Mouse (Mus musculus) liver, embryonic 12.5 days (tissue): Measurements from ENCODE around the gene Foxn3. TPM values are rescaled to one million over a fixed set of nuclear protein-coding genes. Genes with fewer than 3 reads are reported as not detected.

Experiments
- ATAC-seq: fragments of 200-750 bp; cut with Nextera tagmentation; 2 replicates; pipeline ENCODE4 v1.8.0; 2017; ENCODE audit warnings: moderate number of reproducible peaks, mild to moderate bottlenecking, moderate library complexity
- H3K27ac ChIP-seq: fragments of 300-500 bp; sonication (generic); 2 replicates; pipeline ENCODE4 v1.5.1; 2016; ENCODE audit warnings: mild to moderate bottlenecking
- H3K27me3 ChIP-seq: fragments of 300-500 bp; sonication (generic); replicated peaks from 2 replicates; pipeline ENCODE4 v1.6.1; 2016; ENCODE audit warnings: mild to moderate bottlenecking, moderate library complexity
- H3K36me3 ChIP-seq: fragments of 300-500 bp; sonication (generic); 2 replicates; pipeline ENCODE4 v1.6.1; 2016; ENCODE audit warnings: mild to moderate bottlenecking, moderate library complexity
- H3K4me1 ChIP-seq: fragments of 300-500 bp; sonication (generic); 2 replicates; pipeline ENCODE4 v1.6.1; 2016
- H3K4me2 ChIP-seq: fragments of 300-500 bp; sonication (generic); 2 replicates; pipeline ENCODE4 v1.6.1; 2016; ENCODE audit warnings: mild to moderate bottlenecking, moderate library complexity
- H3K4me3 ChIP-seq: fragments of 300-500 bp; sonication (generic); 2 replicates; pipeline ENCODE4 v1.5.1; 2016; ENCODE audit warnings: mild to moderate bottlenecking, moderate library complexity
- H3K9ac ChIP-seq: fragments of 300-500 bp; sonication (generic); 2 replicates; pipeline ENCODE4 v1.6.1; 2016; ENCODE audit warnings: mild to moderate bottlenecking, moderate library complexity
- H3K9me3 ChIP-seq: fragments of 300-500 bp; sonication (generic); replicated peaks from 2 replicates; pipeline ENCODE4 v1.6.1; 2016; ENCODE audit warnings: mild to moderate bottlenecking, moderate library complexity
- WGBS: fragments of 180-500 bp; shearing (Covaris S2); methylation state at CpG from one replicate; pipeline ENCODE4 v1.1.7; 2016; ENCODE audit not compliant: insufficient replicate concordance; 5-methylcytosine and 5-hydroxymethylcytosine counted together
- polyA plus RNA-seq: library from polyadenylated mRNA; unstranded; fragments of >200 nt; fragmentation: Nextera tagmentation; extraction: Ambion mirVana; gene quantifications from 2 replicates; pipeline ENCODE4 v1.2.1, GENCODE M21; 2016

Foxn3 gene
- polyA plus RNA-seq, 1 experiment from 2014 or later, result 25.8 TPM

DNA sequence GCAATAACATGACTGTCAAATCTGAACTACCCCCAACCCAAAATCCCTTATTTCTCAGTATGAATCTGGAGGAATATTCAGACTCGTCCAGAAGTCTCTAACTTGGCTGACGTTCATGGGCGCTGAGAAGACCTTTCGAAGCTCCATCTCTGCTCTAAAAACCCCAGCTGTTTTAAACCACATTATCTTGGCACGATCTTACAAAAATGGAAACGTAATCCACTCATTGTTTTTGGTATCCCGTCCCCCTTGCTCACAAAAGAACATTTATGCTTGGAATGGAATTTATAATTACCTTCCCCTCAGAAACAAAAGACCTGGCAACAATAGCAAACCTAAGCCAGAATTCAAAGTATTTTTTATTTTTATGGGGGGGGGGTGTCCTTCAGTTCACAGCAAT, 221.6 kb downstream of the Foxn3 start:
- Histone ChIP-seq H3K27ac (no peak overlapping the region), H3K27me3 (no peaks in the 10 kb centered on the region), H3K36me3 (peaks cover 12% of the 10 kb centered on the region), H3K9me3 (no peaks in the 10 kb centered on the region), H3K4me1 (peaks cover 37% of the 10 kb centered on the region), H3K9ac (no peak overlapping the region), H3K4me2 (no peak overlapping the region), H3K4me3 (no peak overlapping the region)
- 68% methylated on average over 7 of the region's 7 CpGs for WGBS
- ATAC-seq, result no peak

- 80% methylated on average over 13 of the region's 13 CpGs for WGBS
- ATAC-seq, result no peak
- Histone ChIP-seq H3K27ac (no peak overlapping the region), H3K27me3 (no peaks in the 10 kb centered on the region), H3K9me3 (no peaks in the 10 kb centered on the region), H3K4me1 (peaks cover 33% of the 10 kb centered on the region), H3K4me3 (no peak overlapping the region), H3K36me3 (peaks cover 12% of the 10 kb centered on the region), H3K4me2 (no peak overlapping the region), H3K9ac (no peak overlapping the region)
Observed at GRCm38 (mm10) chr12:99340418-99341182, 222.8 kb downstream of the Foxn3 start.

DNA sequence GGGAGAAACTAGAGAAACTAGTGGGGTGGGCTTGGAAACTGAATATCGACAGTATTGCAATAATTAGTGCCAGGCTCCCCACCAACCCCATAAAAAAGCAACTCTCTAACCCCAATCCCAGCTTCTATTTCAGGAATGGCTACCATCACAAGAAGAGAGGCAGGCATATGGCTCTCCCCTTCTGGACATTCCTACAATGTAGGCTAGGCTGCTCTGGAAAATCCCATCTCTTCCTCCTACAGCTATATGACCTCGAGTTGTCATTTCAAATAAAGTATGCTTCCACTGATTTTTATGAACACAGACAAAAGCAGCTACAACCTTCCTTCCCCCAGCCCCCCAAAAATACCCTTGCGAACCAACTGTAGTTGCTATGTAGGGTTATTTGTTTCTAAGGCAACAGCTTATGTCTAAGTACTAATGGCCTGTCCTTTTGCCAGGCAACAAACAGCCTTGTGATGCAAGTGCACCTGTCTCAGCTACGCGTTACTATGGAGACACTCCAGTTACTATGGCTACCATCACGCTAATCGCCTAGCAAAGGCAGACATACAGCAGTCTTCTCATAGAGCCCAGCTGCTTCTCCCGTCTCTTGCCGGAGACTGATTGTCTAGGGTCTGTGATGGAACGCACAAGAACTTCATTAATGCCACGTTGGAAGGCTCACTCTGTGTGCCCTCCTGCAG, 223.6 kb downstream of the Foxn3 start:
- Histone ChIP-seq H3K9me3 (no peaks in the 10 kb centered on the region), H3K4me2 (no peak overlapping the region), H3K27ac (no peak overlapping the region), H3K9ac (no peak overlapping the region), H3K4me3 (no peak overlapping the region), H3K27me3 (no peaks in the 10 kb centered on the region), H3K4me1 (peaks cover 29% of the 10 kb centered on the region), H3K36me3 (peaks cover 12% of the 10 kb centered on the region)
- ATAC-seq, result no peak
- 81% methylated on average over 11 of the region's 11 CpGs for WGBS

- WGBS, result 85% methylated on average over 2 of the region's 2 CpGs
- H3K36me3 ChIP-seq, result peaks cover 12% of the 10 kb centered on the region
- no peaks in the 10 kb centered on the region for H3K9me3 ChIP-seq
- no peak overlapping the region for H3K4me3 ChIP-seq
- ATAC-seq, result no peak
- no peak overlapping the region for H3K9ac ChIP-seq
- no peaks in the 10 kb centered on the region for H3K27me3 ChIP-seq
- H3K4me1 ChIP-seq, result peaks cover 30% of the 10 kb centered on the region
- no peak overlapping the region for H3K4me2 ChIP-seq
- no peak overlapping the region for H3K27ac ChIP-seq
Observed at GRCm38 (mm10) chr12:99338754-99339153, 224.6 kb downstream of the Foxn3 start.

DNA sequence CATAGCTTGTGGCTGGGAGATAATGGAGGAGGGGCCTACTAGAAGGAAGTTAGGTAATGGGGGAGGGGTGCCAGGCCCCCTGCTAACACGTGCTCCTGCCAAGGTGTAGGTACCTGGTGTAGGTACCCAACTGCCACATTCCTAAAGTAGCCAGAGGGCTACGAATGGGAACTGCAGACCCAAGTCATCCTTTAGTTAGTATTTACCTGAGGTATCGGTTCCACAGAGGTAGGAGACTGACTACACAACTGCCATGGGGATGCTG, 226.3 kb downstream of the Foxn3 start:
- ATAC-seq, result no peak
- Histone ChIP-seq H3K27ac (no peak overlapping the region), H3K9me3 (no peaks in the 10 kb centered on the region), H3K4me3 (no peak overlapping the region), H3K36me3 (peaks cover 12% of the 10 kb centered on the region), H3K4me2 (no peak overlapping the region), H3K9ac (no peak overlapping the region), H3K27me3 (no peaks in the 10 kb centered on the region), H3K4me1 (peaks cover 35% of the 10 kb centered on the region)
- 74% methylated on average over 3 of the region's 3 CpGs for WGBS

DNA sequence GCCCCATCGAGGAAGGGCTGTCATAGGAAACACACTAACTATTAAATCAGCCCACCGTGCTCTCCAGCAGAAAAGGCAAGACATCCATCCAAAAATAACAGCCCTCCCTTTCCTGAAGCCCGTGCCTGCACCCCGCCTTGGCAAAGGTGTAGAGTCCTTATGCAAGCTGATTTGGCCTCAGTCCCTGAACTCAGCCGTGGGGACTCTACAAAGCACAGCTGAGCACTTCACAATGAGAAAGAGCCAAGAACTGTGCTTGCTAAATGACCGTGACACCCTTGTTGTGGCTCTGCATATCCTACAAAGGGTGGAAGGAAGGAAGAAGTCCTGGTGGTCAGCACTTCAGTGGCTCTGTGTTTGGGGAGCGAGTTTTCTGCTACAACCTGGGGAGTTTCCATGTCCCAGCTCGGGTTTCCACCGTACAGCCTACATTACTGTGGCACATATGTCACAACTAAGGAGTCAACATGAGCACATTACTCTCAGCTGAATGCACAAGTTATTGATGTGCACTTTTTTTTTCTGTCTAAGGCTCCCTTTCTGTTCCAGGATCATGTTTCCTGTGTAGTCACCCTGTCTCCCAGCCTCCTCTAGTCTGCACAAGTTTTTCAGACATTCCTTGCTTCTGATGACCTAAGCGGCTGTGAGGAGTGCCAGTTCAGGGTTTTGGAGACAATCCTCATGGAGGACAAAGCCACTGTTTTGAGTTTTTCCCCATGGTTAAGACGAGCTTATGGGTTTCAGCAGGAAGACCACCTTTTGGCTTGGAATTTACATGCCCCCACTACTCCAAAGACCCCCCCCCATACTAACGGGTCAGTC, 226.8 kb downstream of the Foxn3 start:
- Histone ChIP-seq H3K36me3 (peaks cover 12% of the 10 kb centered on the region), H3K27me3 (no peaks in the 10 kb centered on the region), H3K4me3 (no peak overlapping the region), H3K9me3 (no peaks in the 10 kb centered on the region), H3K4me1 (peaks cover 37% of the 10 kb centered on the region), H3K4me2 (no peak overlapping the region), H3K27ac (no peak overlapping the region), H3K9ac (no peak overlapping the region)
- 45% methylated on average over 12 of the region's 12 CpGs for WGBS
- no peak for ATAC-seq

DNA sequence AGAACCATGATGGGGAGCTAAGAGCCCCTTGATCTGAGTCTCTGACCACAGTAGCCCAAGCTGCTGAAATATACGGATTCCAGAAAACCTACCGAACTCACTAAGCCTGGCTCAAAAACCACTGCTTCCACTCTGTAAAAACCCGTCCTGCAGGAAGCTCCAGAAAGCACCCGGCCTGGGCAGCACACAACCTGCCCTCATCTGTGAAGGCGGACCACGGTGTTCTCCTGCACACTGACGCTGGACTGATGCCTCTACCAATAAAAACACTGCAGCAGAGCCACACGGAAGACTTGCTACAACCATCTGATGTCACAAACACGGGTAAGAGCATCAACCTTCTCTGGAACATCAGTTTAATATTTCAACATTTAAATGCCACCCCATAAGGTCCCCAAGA, 227.8 kb downstream of the Foxn3 start:
- Histone ChIP-seq H3K27me3 (no peaks in the 10 kb centered on the region), H3K4me2 (no peak overlapping the region), H3K27ac (no peak overlapping the region), H3K9me3 (no peaks in the 10 kb centered on the region), H3K36me3 (peaks cover 7% of the 10 kb centered on the region), H3K4me1 (peaks cover 42% of the 10 kb centered on the region), H3K9ac (no peak overlapping the region), H3K4me3 (no peak overlapping the region)
- 72% methylated on average over 9 of the region's 9 CpGs for WGBS
- ATAC-seq, result no peak

DNA sequence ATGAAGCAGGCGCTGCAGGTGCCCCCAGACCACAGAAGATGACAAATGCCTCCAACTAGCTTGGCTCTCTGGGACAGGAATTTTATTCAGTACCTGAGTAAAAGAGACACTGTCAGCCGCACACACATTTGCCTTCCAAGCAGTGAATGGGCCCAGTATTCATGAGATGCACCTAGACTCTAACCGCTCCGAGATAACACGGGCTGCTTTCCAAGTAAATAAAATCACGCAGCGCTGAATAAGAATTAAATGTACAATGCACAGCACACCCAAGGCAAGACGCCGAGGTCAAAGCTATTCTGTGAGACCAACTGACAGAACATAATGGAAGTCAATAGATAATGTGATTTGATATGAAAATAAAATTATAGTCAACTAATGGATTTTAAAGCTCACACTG, 229.4 kb downstream of the Foxn3 start:
- no peaks in the 10 kb centered on the region for H3K9me3 ChIP-seq
- H3K4me2 ChIP-seq, result no peak overlapping the region
- H3K4me3 ChIP-seq, result no peak overlapping the region
- no peaks in the 10 kb centered on the region for H3K27me3 ChIP-seq
- H3K27ac ChIP-seq, result no peak overlapping the region
- peaks cover 58% of the 10 kb centered on the region for H3K4me1 ChIP-seq
- H3K9ac ChIP-seq, result no peak overlapping the region
- WGBS, result 86% methylated on average over 9 of the region's 9 CpGs
- ATAC-seq, result no peak
- no peaks in the 10 kb centered on the region; the same call in 1 of the 2 replicates for H3K36me3 ChIP-seq

DNA sequence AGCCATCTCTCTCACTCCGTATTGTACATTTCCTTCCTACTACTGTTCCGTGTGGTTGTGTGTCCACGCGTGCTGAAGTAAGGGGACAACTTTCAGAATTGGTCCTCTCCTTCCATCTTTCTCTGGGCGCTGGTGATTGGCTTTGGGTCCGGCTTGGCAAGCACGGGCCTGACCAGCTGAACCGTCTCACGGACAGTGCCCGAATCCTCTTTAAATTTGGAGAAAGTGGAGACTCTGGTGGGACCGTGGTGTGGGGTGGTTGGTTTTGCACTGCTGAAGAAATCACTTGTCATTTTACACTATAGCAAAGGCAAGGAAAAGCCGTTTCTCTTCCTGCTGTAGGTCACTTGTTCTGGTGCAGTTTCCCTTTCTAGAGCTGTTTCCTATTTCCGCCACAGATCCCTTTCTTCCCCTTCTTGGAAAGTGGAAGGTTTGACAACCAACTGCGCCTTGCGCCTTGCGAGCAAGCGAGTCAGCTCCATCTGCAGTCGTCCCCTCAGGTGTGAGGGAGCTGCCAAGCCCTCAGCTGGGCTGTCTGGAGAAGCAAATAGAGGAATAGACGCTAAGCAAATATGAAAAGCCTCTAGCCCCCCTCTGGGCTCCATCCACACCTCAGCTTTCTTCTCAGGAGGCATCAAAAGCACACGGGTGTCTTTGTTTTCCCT, 229.9 kb downstream of the Foxn3 start:
- Histone ChIP-seq H3K27me3 (no peaks in the 10 kb centered on the region), H3K27ac (no peak overlapping the region), H3K36me3 (no peaks in the 10 kb centered on the region; the same call in 1 of the 2 replicates), H3K4me1 (peaks cover 64% of the 10 kb centered on the region), H3K4me3 (no peak overlapping the region), H3K9me3 (no peaks in the 10 kb centered on the region), H3K9ac (no peak overlapping the region), H3K4me2 (no peak overlapping the region)
- no peak for ATAC-seq
- 71% methylated on average over 20 of the region's 20 CpGs for WGBS

GRCm38 (mm10) chr12:99332144-99332807, 231.1 kb downstream of the Foxn3 start:
- ATAC-seq, result no peak
- H3K4me2 ChIP-seq, result peak overlapping the region; percentile 55
- H3K9ac ChIP-seq, result 0 out of 2 replicates have a peak overlapping the region, but pooled peaks have one; percentile 6
- peak overlapping the region; percentile 69 for H3K27ac ChIP-seq
- no peak overlapping the region for H3K4me3 ChIP-seq
- no peaks in the 10 kb centered on the region for H3K27me3 ChIP-seq
- H3K4me1 ChIP-seq, result peaks cover 68% of the 10 kb centered on the region
- 63% methylated on average over 16 of the region's 16 CpGs for WGBS
- no peaks in the 10 kb centered on the region for H3K9me3 ChIP-seq
- no peaks in the 10 kb centered on the region for H3K36me3 ChIP-seq

DNA sequence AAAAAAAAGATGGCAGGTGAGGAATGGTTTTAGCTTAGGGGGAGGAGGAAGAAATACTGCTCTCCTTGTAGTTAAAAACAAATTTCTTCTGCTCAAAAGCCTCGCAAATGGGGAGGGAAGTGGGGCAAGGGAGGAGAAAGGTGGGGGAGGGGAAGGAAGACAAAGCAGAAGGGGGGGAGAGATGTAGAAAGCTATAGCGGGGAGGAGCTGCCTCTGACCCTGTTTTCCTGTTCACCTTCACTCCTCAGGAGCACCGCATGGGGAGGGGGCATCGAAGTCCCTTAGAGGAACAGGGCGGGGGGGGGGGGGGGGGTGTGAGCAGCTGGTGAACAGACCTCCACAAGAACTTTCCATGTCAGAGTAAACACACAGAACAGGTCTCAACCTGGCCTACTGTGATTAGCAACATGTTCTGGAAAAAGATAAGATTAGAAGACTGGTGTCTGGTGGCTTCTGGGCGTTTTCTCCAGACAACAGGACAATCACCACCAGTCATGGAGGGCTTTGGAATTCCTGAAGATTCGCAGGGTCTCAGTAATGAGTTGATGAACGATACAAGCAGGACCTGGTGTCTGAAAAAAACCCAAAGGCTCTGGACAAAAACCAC, 231.9 kb downstream of the Foxn3 start:
- ATAC-seq, result peak; percentile 87
- 12% methylated on average over 7 of the region's 8 CpGs for WGBS
- H3K27ac ChIP-seq, result peak overlapping the region; percentile 69; the same call in 1 of the 2 replicates

More for the DNA sequence above, 231.9 kb downstream of the Foxn3 start:
- peak overlapping the region; percentile 55 for H3K4me2 ChIP-seq
- no peak overlapping the region for H3K4me3 ChIP-seq
- no peaks in the 10 kb centered on the region for H3K36me3 ChIP-seq
- H3K4me1 ChIP-seq, result peaks cover 63% of the 10 kb centered on the region
- H3K9me3 ChIP-seq, result no peaks in the 10 kb centered on the region
- peak overlapping the region; percentile 36; the same call in 1 of the 2 replicates for H3K9ac ChIP-seq
- H3K27me3 ChIP-seq, result no peaks in the 10 kb centered on the region
